Mouse (Mus musculus): Measurements from ENCODE around the gene Lipo4. TPM values are rescaled to one million over a fixed set of nuclear protein-coding genes. Genes with fewer than 3 reads are reported as not detected.
"Not testable (repeated sequence)": the region's sequence is repeated elsewhere in the genome, so short reads cannot be mapped to it uniquely, and the experiment has no call there.

Lipo4 gene
- polyA plus RNA-seq (2012; rRNA removed): not detected in 2 replicates

GRCm38 (mm10) chr19:33517680-33518079 lies at the start of gene Lipo4:
Gene Lipo4, minus strand, starts transcription at chr19:33517780.
- DNase-seq (ENCODE audit: low read depth, low spot score): no peak

GRCm38 (mm10) chr19:33456426-33456825 lies 61.2 kb downstream of the Lipo4 start:
- not testable (repeated sequence) for DNase-seq (ENCODE audit: low read depth, low spot score)
- 20% methylated on average over 4 of the region's 4 CpGs for WGBS

- 63% methylated on average over 4 of the region's 4 CpGs for WGBS
- no peak for DNase-seq (ENCODE audit: low read depth, low spot score)
Measured at GRCm38 (mm10) chr19:33453725-33454124, 63.9 kb downstream of the Lipo4 start.

Other genes with a start within 250 kb of the Lipo4 start
- gene Rnls, start 125.5 kb downstream of the Lipo4 start, polyA plus RNA-seq (2012; rRNA removed): 0.71 and 1.8 TPM in 2 replicates
- gene Gm8978, start 107.5 kb upstream of the Lipo4 start, polyA plus RNA-seq (2012; rRNA removed): not detected in 2 replicates
- not detected in 2 replicates for gene Lipo2, start 233.6 kb upstream of the Lipo4 start, polyA plus RNA-seq (2012; rRNA removed)
- 2.1 and 2.7 TPM in 2 replicates for gene Lipo3, start 244.2 kb upstream of the Lipo4 start, polyA plus RNA-seq (2012; rRNA removed)

All from large intestine, adult 2 months (tissue).